Mouse (Mus musculus): ENCODE results near the gene Reg1. TPM values are rescaled to one million over a fixed set of nuclear protein-coding genes. Genes with fewer than 3 reads are reported as not detected.

The Reg1 gene
- polyA plus RNA-seq, 1 experiment from 2014 or later = not detected

DNA sequence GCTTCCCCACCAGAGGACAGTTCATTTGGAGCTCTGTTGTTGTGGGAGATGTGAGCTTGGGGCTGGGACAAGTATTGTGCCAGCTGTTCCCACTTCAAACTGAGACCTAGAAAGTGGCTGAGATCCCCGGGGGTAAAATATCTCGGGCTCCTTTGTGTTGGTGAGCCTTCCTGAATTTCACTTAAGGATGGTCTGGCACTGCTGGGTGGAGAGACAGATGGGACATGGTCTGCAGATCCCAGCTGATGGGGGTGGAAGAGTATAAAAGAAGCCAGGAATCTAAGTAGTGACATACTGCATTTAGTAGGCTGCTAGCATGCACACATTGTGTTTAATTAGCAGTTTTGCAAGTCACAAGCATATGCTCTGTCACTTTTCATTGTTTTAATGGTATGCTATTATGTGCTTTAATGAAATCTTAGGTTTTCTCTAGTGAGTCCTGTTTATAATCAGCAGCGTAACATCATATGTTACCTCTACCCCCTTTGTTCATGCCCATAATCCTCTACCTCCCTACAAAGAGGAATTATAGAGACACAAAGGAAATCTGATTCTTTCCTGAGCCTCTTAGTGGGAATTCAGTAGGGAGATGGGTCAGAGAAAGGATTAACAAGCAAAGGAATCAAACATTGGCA, 37.8 kb downstream of the Reg1 start:
- ATAC-seq (ENCODE audit: insufficient number of reproducible peaks, insufficient read depth, low FRiP score, low read depth) = no peak
- Histone ChIP-seq H3K4me1 (ENCODE audit: control insufficient read depth, insufficient read depth, low read length) (no peaks in the 10 kb centered on the region), H3K4me2 (replicated peaks; ENCODE audit: low read depth, low read length) (no peak overlapping the region), H3K27me3 (ENCODE audit: control insufficient read depth, insufficient read depth, low read length) (no peaks in the 10 kb centered on the region), H3K36me3 (ENCODE audit: control insufficient read depth, insufficient read depth, low read length) (no peaks in the 10 kb centered on the region), H3K9ac (replicated peaks; ENCODE audit: low read depth, low read length) (no peak overlapping the region), H3K27ac (ENCODE audit: low read length) (no peak overlapping the region), H3K9me3 (ENCODE audit: control insufficient read depth, low read depth, low read length) (no peaks in the 10 kb centered on the region), H3K4me3 (ENCODE audit: low read depth, low read length) (no peak overlapping the region)
- 47% methylated on average over 3 of the region's 3 CpGs for WGBS

DNA sequence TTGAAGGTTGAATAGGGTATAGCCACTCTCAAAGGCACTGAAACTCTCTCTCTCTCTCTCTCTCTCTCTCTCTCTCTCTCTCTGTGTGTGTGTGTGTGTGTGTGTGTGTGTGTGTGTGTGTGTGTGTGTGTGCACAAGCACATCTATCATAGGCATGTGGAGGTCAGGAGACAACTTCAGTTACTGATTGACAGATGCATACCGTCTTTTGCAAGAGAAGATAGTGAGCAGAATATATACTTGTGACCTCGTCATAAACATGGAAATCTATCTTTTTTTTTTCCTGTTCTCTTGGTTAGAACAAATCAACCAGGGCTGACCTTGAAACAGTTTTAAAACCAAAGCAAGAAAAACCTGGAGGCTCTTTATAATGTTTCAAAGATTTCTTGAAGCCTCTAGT, 39.8 kb downstream of the Reg1 start:
- H3K9me3 ChIP-seq (ENCODE audit: control insufficient read depth, low read depth, low read length) = no peaks in the 10 kb centered on the region
- no peak overlapping the region for H3K4me3 ChIP-seq (ENCODE audit: low read depth, low read length)
- no peaks in the 10 kb centered on the region for H3K4me1 ChIP-seq (ENCODE audit: control insufficient read depth, insufficient read depth, low read length)
- no peaks in the 10 kb centered on the region for H3K27me3 ChIP-seq (ENCODE audit: control insufficient read depth, insufficient read depth, low read length)
- 52% methylated on average over 2 of the region's 2 CpGs for WGBS
- no peak overlapping the region for H3K4me2 ChIP-seq (replicated peaks; ENCODE audit: low read depth, low read length)
- H3K36me3 ChIP-seq (ENCODE audit: control insufficient read depth, insufficient read depth, low read length) = no peaks in the 10 kb centered on the region
- H3K9ac ChIP-seq (replicated peaks; ENCODE audit: low read depth, low read length) = no peak overlapping the region
- no peak overlapping the region for H3K27ac ChIP-seq (ENCODE audit: low read length)
- no peak for ATAC-seq (ENCODE audit: insufficient number of reproducible peaks, insufficient read depth, low FRiP score, low read depth)

DNA sequence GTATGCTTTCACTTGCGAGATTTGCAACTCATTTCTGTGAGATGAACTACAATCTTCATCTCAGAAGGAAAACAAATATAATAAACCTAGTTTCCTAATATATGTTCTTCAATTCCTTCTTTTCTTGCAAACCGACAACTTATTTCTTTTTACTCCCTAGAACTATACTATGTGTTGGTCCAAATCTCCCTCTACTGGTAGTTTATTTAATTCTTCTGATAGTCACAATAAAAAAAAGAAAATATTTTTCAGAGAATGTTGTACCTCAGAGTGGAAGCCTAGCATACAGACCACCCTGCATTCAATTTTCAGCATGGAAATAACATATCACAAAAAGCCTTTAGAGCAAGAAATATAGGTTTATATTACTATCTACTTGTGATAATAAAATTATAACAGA, 40.8 kb downstream of the Reg1 start:
- WGBS = 73% methylated on average over 2 of the region's 2 CpGs
- no peak overlapping the region for H3K4me2 ChIP-seq (replicated peaks; ENCODE audit: low read depth, low read length)
- no peaks in the 10 kb centered on the region for H3K36me3 ChIP-seq (ENCODE audit: control insufficient read depth, insufficient read depth, low read length)
- no peaks in the 10 kb centered on the region for H3K9me3 ChIP-seq (ENCODE audit: control insufficient read depth, low read depth, low read length)
- no peak overlapping the region for H3K27ac ChIP-seq (ENCODE audit: low read length)
- no peaks in the 10 kb centered on the region for H3K27me3 ChIP-seq (ENCODE audit: control insufficient read depth, insufficient read depth, low read length)
- no peak overlapping the region for H3K9ac ChIP-seq (replicated peaks; ENCODE audit: low read depth, low read length)
- ATAC-seq (ENCODE audit: insufficient number of reproducible peaks, insufficient read depth, low FRiP score, low read depth) = no peak
- H3K4me1 ChIP-seq (ENCODE audit: control insufficient read depth, insufficient read depth, low read length) = no peaks in the 10 kb centered on the region
- no peak overlapping the region for H3K4me3 ChIP-seq (ENCODE audit: low read depth, low read length)

DNA sequence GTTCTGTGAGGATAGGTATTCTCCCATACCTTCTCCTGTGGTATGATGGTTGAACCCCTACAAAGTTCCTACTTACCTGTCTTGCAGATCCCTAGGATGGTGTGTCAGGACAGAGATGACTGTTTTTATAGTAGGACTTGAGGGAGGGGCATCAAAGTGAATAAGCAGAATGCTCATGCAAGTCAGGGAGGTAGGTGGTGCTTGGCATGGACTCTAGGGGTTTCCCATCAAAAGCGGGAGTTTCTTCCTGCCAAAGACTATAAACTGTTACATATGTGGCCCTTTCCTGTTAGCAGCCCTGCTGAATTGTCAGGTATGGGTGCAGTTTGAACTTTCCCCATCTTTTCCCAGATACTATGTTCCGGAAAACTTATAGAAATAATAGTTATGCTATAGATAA, 46.3 kb downstream of the Reg1 start, which contains the start of gene Reg3g:
TSS of gene Reg3g (minus strand) at position 101 of the 400 bp plus-strand sequence.
- Histone ChIP-seq H3K36me3 (ENCODE audit: control insufficient read depth, insufficient read depth, low read length) (no peaks in the 10 kb centered on the region), H3K4me1 (ENCODE audit: control insufficient read depth, insufficient read depth, low read length) (no peaks in the 10 kb centered on the region), H3K9ac (replicated peaks; ENCODE audit: low read depth, low read length) (no peak within 1 kb of the TSS), H3K9me3 (ENCODE audit: control insufficient read depth, low read depth, low read length) (no peaks in the 10 kb centered on the region), H3K4me2 (replicated peaks; ENCODE audit: low read depth, low read length) (no peak within 1 kb of the TSS), H3K4me3 (ENCODE audit: low read depth, low read length) (no peak within 1 kb of the TSS), H3K27ac (ENCODE audit: low read length) (no peak within 1 kb of the TSS), H3K27me3 (ENCODE audit: control insufficient read depth, insufficient read depth, low read length) (no peaks in the 10 kb centered on the region)
- ATAC-seq (ENCODE audit: insufficient number of reproducible peaks, insufficient read depth, low FRiP score, low read depth) = no peak
- 90% methylated on average over 2 of the region's 2 CpGs for WGBS

DNA sequence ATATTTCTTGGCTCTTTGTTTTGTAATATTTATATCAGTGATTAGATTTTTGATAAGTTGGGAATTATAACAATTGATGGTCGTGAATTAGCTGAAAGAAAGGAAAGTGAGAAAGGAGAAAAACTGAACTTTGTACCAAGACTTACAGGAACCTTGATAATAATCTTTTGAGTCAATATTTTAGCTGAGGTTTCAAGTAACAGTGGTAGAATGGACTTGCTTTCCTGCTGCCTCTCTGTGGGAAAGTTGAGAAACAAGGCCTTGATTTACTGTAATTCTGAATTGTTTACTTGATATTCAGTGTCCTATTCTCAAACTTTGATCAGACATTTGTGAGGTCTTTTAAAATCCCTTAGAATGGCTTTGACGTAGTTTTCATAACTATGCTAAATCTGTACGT, 46.8 kb downstream of the Reg1 start:
- no peaks in the 10 kb centered on the region for H3K9me3 ChIP-seq (ENCODE audit: control insufficient read depth, low read depth, low read length)
- ATAC-seq (ENCODE audit: insufficient number of reproducible peaks, insufficient read depth, low FRiP score, low read depth) = no peak
- no peak overlapping the region for H3K4me2 ChIP-seq (replicated peaks; ENCODE audit: low read depth, low read length)
- WGBS = 68% methylated on average over 3 of the region's 3 CpGs
- H3K4me1 ChIP-seq (ENCODE audit: control insufficient read depth, insufficient read depth, low read length) = no peaks in the 10 kb centered on the region
- H3K9ac ChIP-seq (replicated peaks; ENCODE audit: low read depth, low read length) = no peak overlapping the region
- no peak overlapping the region for H3K4me3 ChIP-seq (ENCODE audit: low read depth, low read length)
- H3K27ac ChIP-seq (ENCODE audit: low read length) = no peak overlapping the region
- no peaks in the 10 kb centered on the region for H3K27me3 ChIP-seq (ENCODE audit: control insufficient read depth, insufficient read depth, low read length)
- H3K36me3 ChIP-seq (ENCODE audit: control insufficient read depth, insufficient read depth, low read length) = no peaks in the 10 kb centered on the region

Other genes with a start within 250 kb of the Reg1 start
- not detected in 2 replicates for gene Reg3b, start 52.1 kb upstream of the Reg1 start, polyA plus RNA-seq (2014; fragmentation: Nextera tagmentation; extraction: Ambion mirVana)
- gene Reg3d, start 43.8 kb upstream of the Reg1 start, polyA plus RNA-seq (2014; fragmentation: Nextera tagmentation; extraction: Ambion mirVana) = not detected in 2 replicates
- not detected in 2 replicates for gene Reg3a, start 42.0 kb upstream of the Reg1 start, polyA plus RNA-seq (2014; fragmentation: Nextera tagmentation; extraction: Ambion mirVana)
- not detected in 2 replicates for gene Reg2, start 27.1 kb upstream of the Reg1 start, polyA plus RNA-seq (2014; fragmentation: Nextera tagmentation; extraction: Ambion mirVana)
- 0.35 and 0.45 TPM in 2 replicates for gene Reg3g, start 46.2 kb downstream of the Reg1 start, polyA plus RNA-seq (2014; fragmentation: Nextera tagmentation; extraction: Ambion mirVana)

All from stomach, embryonic 14.5 days (tissue).